Mouse (Mus musculus): ENCODE data around the gene Ttll3. TPM values are rescaled to one million over a fixed set of nuclear protein-coding genes. Genes with fewer than 3 reads are reported as not detected.

Ttll3 gene
- total and polyA plus RNA-seq, 3 experiments: 5.7 to 11.2 TPM; not detected in 1

DNA sequence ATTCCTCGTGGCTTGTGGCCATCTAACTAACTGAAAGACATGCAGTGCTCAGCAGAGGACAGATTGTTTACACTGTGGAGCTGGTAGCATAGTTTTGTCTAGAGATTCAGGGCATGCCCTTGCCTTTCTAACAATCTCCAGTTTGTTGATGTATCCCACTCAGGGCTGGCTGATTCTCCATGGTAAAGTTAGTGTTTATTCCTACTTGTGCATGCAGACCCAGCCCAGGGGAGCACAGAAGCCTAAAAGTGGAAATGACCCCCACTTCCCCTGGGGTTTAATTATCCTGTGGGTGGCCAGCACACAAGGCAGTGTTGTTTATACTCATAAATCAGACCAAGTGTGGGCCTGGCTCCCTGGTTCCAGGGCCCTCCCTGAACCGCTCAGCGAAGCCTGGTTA, 3.0 kb upstream of the Ttll3 start:
- no peaks in the 10 kb centered on the region for H3K4me1 ChIP-seq (ENCODE audit: control insufficient read depth in 1 of 2, insufficient read depth in 2 of 2, low read length in 2 of 2)
- peaks cover 2 to 52% of the 10 kb centered on the region in 2 experiments; a peak in 2 of 4 replicates for H3K36me3 ChIP-seq (ENCODE audit: control insufficient read depth in 1 of 2, insufficient read depth in 2 of 2, low read length in 2 of 2)
- H3K9ac ChIP-seq (ENCODE audit: control insufficient read depth, low read depth, low read length, poor library complexity, severe bottlenecking): no peak overlapping the region
- H3K27ac ChIP-seq (ENCODE audit: control insufficient read depth, low read depth, low read length): no peak overlapping the region
- H3K9me3 ChIP-seq (replicated peaks; ENCODE audit: insufficient read depth, low read length): no peaks in the 10 kb centered on the region
- H3K4me3 ChIP-seq (ENCODE audit: control insufficient read depth in 1 of 2, insufficient read depth in 1 of 2, low read depth in 2 of 2, low read length in 2 of 2): no peak overlapping the region
- H3K27me3 ChIP-seq (ENCODE audit: control insufficient read depth in 1 of 2, insufficient read depth in 2 of 2, low read length in 2 of 2): no peaks in the 10 kb centered on the region
- TF ChIP-seq SMC3 (IDR thresholded peaks at IDR 0.05; ENCODE audit: low read depth, low read length): no peak
- TF ChIP-seq CTCF (IDR thresholded peaks at IDR 0.05 in 2 of 3, conservative IDR thresholded peaks at IDR 0.05 in 1 of 3; ENCODE audit: control insufficient read depth in 1 of 3, insufficient read depth in 1 of 3, low read depth in 2 of 3, low read length in 3 of 3, poor library complexity in 1 of 3, severe bottlenecking in 1 of 3): no peak
- DNase-seq (ENCODE audit: low read depth, low spot score): no peak
- peaks cover 3% of the 10 kb centered on the region for H3K79me2 ChIP-seq (ENCODE audit: control insufficient read depth, insufficient read depth, low read length, poor library complexity)

DNA sequence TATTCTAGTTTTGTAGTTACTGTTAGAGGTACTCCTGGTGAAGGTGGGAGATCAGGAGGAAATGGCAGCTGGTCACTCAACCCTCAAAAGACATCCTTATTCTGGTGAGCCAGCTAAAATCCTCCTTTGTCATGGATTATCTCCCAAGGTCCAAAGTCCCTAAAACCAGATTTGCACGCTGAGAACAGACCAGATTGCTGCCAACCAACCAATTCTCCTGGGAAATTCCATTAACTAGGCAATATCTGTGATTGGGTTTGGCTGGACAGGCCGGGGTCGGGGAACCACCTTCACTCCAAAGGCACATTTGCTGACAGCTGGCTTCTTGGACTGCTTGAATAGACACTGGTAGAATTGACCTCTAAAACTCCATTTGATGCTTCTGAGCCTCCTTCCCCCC, 1.7 kb downstream of the Ttll3 start:
- no peaks in the 10 kb centered on the region for H3K4me1 ChIP-seq (ENCODE audit: control insufficient read depth in 1 of 2, insufficient read depth in 2 of 2, low read length in 2 of 2)
- peaks cover 0 to 28% of the 10 kb centered on the region in 2 experiments; a peak in 2 of 4 replicates for H3K36me3 ChIP-seq (ENCODE audit: control insufficient read depth in 1 of 2, insufficient read depth in 2 of 2, low read length in 2 of 2)
- H3K9ac ChIP-seq (ENCODE audit: control insufficient read depth, low read depth, low read length, poor library complexity, severe bottlenecking): no peak overlapping the region
- TF ChIP-seq SMC3 (IDR thresholded peaks at IDR 0.05; ENCODE audit: low read depth, low read length): no peak
- no peak for TF ChIP-seq MAFK (IDR thresholded peaks at IDR 0.05; ENCODE audit: borderline replicate concordance, low read depth, low read length)
- H3K4me3 ChIP-seq (ENCODE audit: control insufficient read depth in 1 of 2, insufficient read depth in 1 of 2, low read depth in 2 of 2, low read length in 2 of 2): no peak overlapping the region
- no peaks in the 10 kb centered on the region for H3K79me2 ChIP-seq (ENCODE audit: control insufficient read depth, insufficient read depth, low read length, poor library complexity)
- H3K27me3 ChIP-seq (ENCODE audit: control insufficient read depth in 1 of 2, insufficient read depth in 2 of 2, low read length in 2 of 2): no peaks in the 10 kb centered on the region
- no peak for DNase-seq (ENCODE audit: low read depth, low spot score)
- no peak overlapping the region for H3K27ac ChIP-seq (ENCODE audit: control insufficient read depth, low read depth, low read length)
- no peaks in the 10 kb centered on the region for H3K9me3 ChIP-seq (replicated peaks; ENCODE audit: insufficient read depth, low read length)

DNA sequence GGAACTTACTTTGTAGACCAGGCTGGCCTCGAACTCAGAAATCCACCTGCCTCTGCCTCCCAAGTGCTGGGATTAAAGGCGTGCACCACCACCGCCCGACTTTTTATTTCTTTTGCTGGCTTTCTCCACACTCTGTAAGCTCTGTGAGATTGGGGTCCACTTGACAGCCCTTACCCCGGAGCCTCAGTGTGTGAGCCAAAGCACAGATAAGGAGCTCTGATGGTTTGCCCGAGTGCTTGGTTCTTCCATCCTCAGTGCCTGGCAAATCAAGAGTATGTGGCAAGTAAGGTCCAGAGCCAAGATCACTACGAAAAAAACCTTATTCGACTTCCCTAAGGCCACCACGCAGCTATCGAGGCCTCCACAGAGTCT, 2.9 kb downstream of the Ttll3 start:
- Histone ChIP-seq H3K9me3 (replicated peaks; ENCODE audit: insufficient read depth, low read length) (no peaks in the 10 kb centered on the region), H3K9ac (ENCODE audit: control insufficient read depth, low read depth, low read length, poor library complexity, severe bottlenecking) (no peak overlapping the region), H3K36me3 (ENCODE audit: control insufficient read depth in 1 of 2, insufficient read depth in 2 of 2, low read length in 2 of 2) (peaks cover 0 to 17% of the 10 kb centered on the region in 2 experiments; a peak in 2 of 4 replicates), H3K27me3 (ENCODE audit: control insufficient read depth in 1 of 2, insufficient read depth in 2 of 2, low read length in 2 of 2) (no peaks in the 10 kb centered on the region), H3K4me1 (ENCODE audit: control insufficient read depth in 1 of 2, insufficient read depth in 2 of 2, low read length in 2 of 2) (no peaks in the 10 kb centered on the region), H3K27ac (ENCODE audit: control insufficient read depth, low read depth, low read length) (no peak overlapping the region), H3K79me2 (ENCODE audit: control insufficient read depth, insufficient read depth, low read length, poor library complexity) (no peaks in the 10 kb centered on the region), H3K4me3 (ENCODE audit: control insufficient read depth in 1 of 2, insufficient read depth in 1 of 2, low read depth in 2 of 2, low read length in 2 of 2) (no peak overlapping the region)
- no peak for DNase-seq (ENCODE audit: low read depth, low spot score)
- TF ChIP-seq MXI1 (IDR thresholded peaks at IDR 0.05; ENCODE audit: low read depth, low read length) (no peak), POLR2A (IDR thresholded peaks at IDR 0.05; ENCODE audit: control insufficient read depth in 1 of 2, insufficient read depth in 1 of 2, low read depth in 1 of 2, low read length in 2 of 2, poor library complexity in 1 of 2) (0 out of 4 replicates have a peak, but pooled peaks of 1 of the 2 experiments have one; percentile 20)

DNA sequence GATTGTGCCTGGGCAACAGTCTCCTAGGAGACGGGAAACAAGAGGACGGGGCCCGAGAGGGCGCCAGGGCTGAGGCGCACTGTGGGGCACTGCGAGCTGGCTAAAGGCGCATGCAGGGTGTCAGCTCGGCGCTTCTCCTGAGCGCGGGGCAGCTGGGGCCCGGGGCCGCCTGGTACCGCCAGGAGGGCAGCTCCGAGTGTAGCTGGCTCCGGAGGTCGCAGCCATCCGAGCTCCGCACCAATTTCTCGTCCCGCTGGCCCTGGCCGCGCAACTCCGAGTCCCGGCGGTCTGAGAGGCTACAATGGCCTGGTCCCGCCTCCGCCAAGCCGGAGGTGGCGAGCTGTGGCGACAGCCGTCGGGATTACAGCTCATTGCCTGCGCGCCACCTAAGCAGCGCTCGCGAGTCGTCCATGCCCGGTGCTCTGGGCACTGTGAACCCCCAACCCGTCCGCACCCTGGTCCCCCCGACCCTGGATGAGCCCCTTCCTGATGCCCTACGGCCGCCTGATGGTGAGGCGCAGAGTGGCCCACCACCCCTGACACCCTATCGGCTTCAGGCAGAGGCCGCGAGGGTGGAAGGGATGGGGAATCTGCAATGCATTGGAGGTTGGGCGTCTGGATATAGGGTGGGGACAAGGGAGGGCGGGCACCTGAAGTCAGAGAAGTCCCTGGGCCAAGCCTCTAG, 3.5 kb downstream of the Ttll3 start:
- Histone ChIP-seq H3K4me3 (ENCODE audit: control insufficient read depth in 1 of 2, insufficient read depth in 1 of 2, low read depth in 2 of 2, low read length in 2 of 2) (no peak overlapping the region), H3K27me3 (ENCODE audit: control insufficient read depth in 1 of 2, insufficient read depth in 2 of 2, low read length in 2 of 2) (no peaks in the 10 kb centered on the region), H3K79me2 (ENCODE audit: control insufficient read depth, insufficient read depth, low read length, poor library complexity) (no peaks in the 10 kb centered on the region), H3K4me1 (ENCODE audit: control insufficient read depth in 1 of 2, insufficient read depth in 2 of 2, low read length in 2 of 2) (no peaks in the 10 kb centered on the region), H3K9me3 (replicated peaks; ENCODE audit: insufficient read depth, low read length) (no peaks in the 10 kb centered on the region), H3K9ac (ENCODE audit: control insufficient read depth, low read depth, low read length, poor library complexity, severe bottlenecking) (no peak overlapping the region), H3K27ac (ENCODE audit: control insufficient read depth, low read depth, low read length) (no peak overlapping the region), H3K36me3 (ENCODE audit: control insufficient read depth in 1 of 2, insufficient read depth in 2 of 2, low read length in 2 of 2) (peaks cover 0 to 12% of the 10 kb centered on the region in 2 experiments; a peak in 2 of 4 replicates)
- DNase-seq (ENCODE audit: low read depth, low spot score): no peak
- no peak for TF ChIP-seq MEF2A (IDR thresholded peaks at IDR 0.05; ENCODE audit: extremely low read depth, insufficient replicate concordance, low read depth, low read length, poor library complexity, severe bottlenecking)
- TF ChIP-seq MAZ (IDR thresholded peaks at IDR 0.05; ENCODE audit: low read depth, low read length): no peak
- TF ChIP-seq MYC (IDR thresholded peaks at IDR 0.05; ENCODE audit: low read depth, low read length): no peak
- no peak for TF ChIP-seq EP300 (IDR thresholded peaks at IDR 0.05; ENCODE audit: low read depth in 1 of 2, low read length in 2 of 2)
- TF ChIP-seq KAT2A (conservative IDR thresholded peaks at IDR 0.05; ENCODE audit: low read depth, low read length): no peak
- no peak for TF ChIP-seq CTCF (IDR thresholded peaks at IDR 0.05 in 2 of 3, conservative IDR thresholded peaks at IDR 0.05 in 1 of 3; ENCODE audit: control insufficient read depth in 1 of 3, insufficient read depth in 1 of 3, low read depth in 2 of 3, low read length in 3 of 3, poor library complexity in 1 of 3, severe bottlenecking in 1 of 3)
- no peak for TF ChIP-seq BHLHE40 (IDR thresholded peaks at IDR 0.05; ENCODE audit: borderline replicate concordance, low read depth, low read length)
